22 mouse cellular contexts compared by ENCODE assay signal in genomic region chr14:99605351-99606100, GRCm38 (mm10).
DNase-seq lines count a peak whose midpoint lies in the region; ATAC-seq and TF ChIP-seq lines count a peak whose summit lies in the region.
"Had no signal": no experiment of that assay in that cellular context is flagged by ENCODE, and none has a peak within 500 bp of the region (broad histone marks: within the 10 kb centered on the region; RNA-seq: fewer than 3 reads in every experiment).

No protein-coding gene starts in this region.

- H3K9ac ChIP-seq in kidney, embryonic 15.5 days = no peak overlapping the region
- H3K9ac ChIP-seq in hindbrain, postnatal 0 days (replicated peaks; ENCODE audit: low read length) = no peak overlapping the region
- H3K9ac ChIP-seq: heart, embryonic 15.5 days; liver, embryonic 13.5 days; midbrain, embryonic 12.5 days had no signal

- no peak overlapping the region for H3K4me3 ChIP-seq in kidney, embryonic 15.5 days (replicated peaks)
- no peak overlapping the region for H3K4me3 ChIP-seq in hindbrain, postnatal 0 days (ENCODE audit: low read length)
- H3K4me3 ChIP-seq: heart, embryonic 15.5 days; layer of hippocampus, adult 2 months; liver, embryonic 13.5 days; midbrain, embryonic 12.5 days had no signal

- no peak for DNase-seq in kidney, postnatal 14 days
- DNase-seq in lung, postnatal 25 days (ENCODE audit: low spot score) = peak; percentile 32
- DNase-seq in lung, postnatal 10 days = no peak
- DNase-seq in lung, postnatal 36 days = peak; percentile 22
- no peak for DNase-seq in hindbrain, postnatal 0 days (ENCODE audit: low spot score)
- no peak for DNase-seq in heart, postnatal 4 days
- DNase-seq in adrenal gland, postnatal 36 days = no peak
- DNase-seq: adrenal gland, postnatal 14 days; cerebellum, adult 11 months; cerebellum, postnatal 14 days; gastrocnemius, postnatal 25 days; liver, embryonic 13.5 days; retina, postnatal 1 day; thymus, postnatal 4 days had no signal

- peak overlapping the region; percentile 61 for H3K27ac ChIP-seq in kidney, embryonic 15.5 days
- H3K27ac ChIP-seq in hindbrain, postnatal 0 days = no peak overlapping the region
- H3K27ac ChIP-seq: heart, embryonic 15.5 days; kidney, postnatal 0 days; layer of hippocampus, adult 2 months; liver, embryonic 13.5 days; midbrain, embryonic 12.5 days had no signal

- no peaks in the 10 kb centered on the region for H3K36me3 ChIP-seq in kidney, embryonic 15.5 days
- no peaks in the 10 kb centered on the region for H3K36me3 ChIP-seq in hindbrain, postnatal 0 days (ENCODE audit: insufficient read depth, low read length)
- H3K36me3 ChIP-seq: G1E; heart, embryonic 15.5 days; liver, embryonic 13.5 days; midbrain, embryonic 12.5 days had no signal

- no peaks in the 10 kb centered on the region for H3K27me3 ChIP-seq in kidney, embryonic 15.5 days
- no peaks in the 10 kb centered on the region for H3K27me3 ChIP-seq in hindbrain, postnatal 0 days (ENCODE audit: insufficient read depth, low read length)
- H3K27me3 ChIP-seq: heart, embryonic 15.5 days; liver, embryonic 13.5 days; midbrain, embryonic 12.5 days had no signal

- H3K9me3 ChIP-seq in kidney, embryonic 15.5 days (replicated peaks) = no peaks in the 10 kb centered on the region
- H3K9me3 ChIP-seq in hindbrain, postnatal 0 days (ENCODE audit: low read length) = no peaks in the 10 kb centered on the region
- H3K9me3 ChIP-seq: heart, embryonic 15.5 days; liver, embryonic 13.5 days; midbrain, embryonic 12.5 days had no signal

- WGBS in kidney, embryonic 15.5 days = 70% methylated on average over 6 of the region's 6 CpGs
- 79% methylated on average over 6 of the region's 6 CpGs for WGBS in hindbrain, postnatal 0 days

- no peak for TF ChIP-seq CTCF in hindbrain, postnatal 0 days (IDR thresholded peaks at IDR 0.05; ENCODE audit: low read depth)

- no peak for ATAC-seq in kidney, embryonic 15.5 days (replicated peaks; ENCODE audit: low FRiP score)
- no peak for ATAC-seq in hindbrain, postnatal 0 days
- ATAC-seq: activated CD4-positive, CD25-positive, alpha-beta regulatory T cell, adult 4 months; forebrain, embryonic 14.5 days had no signal

- no peak overlapping the region for H3K4me2 ChIP-seq in kidney, embryonic 15.5 days
- H3K4me2 ChIP-seq in hindbrain, postnatal 0 days (ENCODE audit: low read depth, low read length) = no peak overlapping the region
- H3K4me2 ChIP-seq: heart, embryonic 15.5 days; liver, embryonic 13.5 days; midbrain, embryonic 12.5 days had no signal

- H3K4me1 ChIP-seq in kidney, embryonic 15.5 days = no peaks in the 10 kb centered on the region
- H3K4me1 ChIP-seq in hindbrain, postnatal 0 days (ENCODE audit: insufficient read depth, low read length) = no peaks in the 10 kb centered on the region
- H3K4me1 ChIP-seq: heart, embryonic 15.5 days; liver, embryonic 13.5 days had no signal

Comparison
In these comparisons a context has a peak if more than half of its experiments do, and no peak if none do; other contexts are left out.
1. DNase-seq: peak in lung, postnatal 25 days (single experiment) and lung, postnatal 36 days (single experiment); none in kidney, postnatal 14 days (single experiment), lung, postnatal 10 days (single experiment), hindbrain, postnatal 0 days (single experiment), heart, postnatal 4 days (single experiment) and adrenal gland, postnatal 36 days (0 of 2).